Mouse (Mus musculus): Measurements from ENCODE around the gene Nphp4. TPM values are rescaled to one million over a fixed set of nuclear protein-coding genes. Genes with fewer than 3 reads are reported as not detected.

The Nphp4 gene
- total RNA-seq (2021), result 10 to 100 TPM; 18.7 to 19.9 TPM
- long read RNA-seq, experiment 1, full-length matches to known transcripts, result 1 of 18 reads
- long read RNA-seq, experiment 1, partial matches to known transcripts, result 10 of 18 reads
- long read RNA-seq, experiment 1, other reads (novel, unspliced or antisense), result 7 of 18 reads
- long read RNA-seq, experiment 2, full-length matches to known transcripts, result 1 of 14 reads
- long read RNA-seq, experiment 2, partial matches to known transcripts, result 6 of 14 reads
- long read RNA-seq, experiment 2, other reads (novel, unspliced or antisense), result 7 of 14 reads

GRCm38 (mm10) chr4:152476427-152477023, at the start of gene Nphp4:
Nphp4 (plus strand) TSS chr4:152476706.
- intact Hi-C loops (cut with DNase I), result no loop called here

GRCm38 (mm10) chr4:152428259-152428658, 48.2 kb upstream of the Nphp4 start:
- intact Hi-C loops (cut with DNase I), result no loop called here
- no peak for DNase-seq (ENCODE audit: low spot score in 2 of 2)

More at GRCm38 (mm10) chr4:152476427-152477023, at the start of gene Nphp4:
- no peak for DNase-seq (ENCODE audit: low spot score in 2 of 2)

GRCm38 (mm10) chr4:152432308-152432707, 44.2 kb upstream of the Nphp4 start:
- intact Hi-C loops (cut with DNase I), result loop anchor here (5.0 kb wide), 1 partner anchor 265 kb away; no protein-coding TSS in a partner anchor
- peak; percentile 55 to 67 for DNase-seq (ENCODE audit: low spot score in 2 of 2)

- peak; percentile 95 to 96 for DNase-seq (ENCODE audit: low spot score in 2 of 2)
- intact Hi-C loops (cut with DNase I), result loop anchor here (2.0 to 5.0 kb wide), 2 partner anchors 94 to 268 kb away; no protein-coding TSS in a partner anchor
These were observed 41.7 kb upstream of the Nphp4 start for GRCm38 (mm10) chr4:152434836-152435235.

- intact Hi-C loops (cut with DNase I), result loop anchor here (2.0 kb wide), 1 partner anchor 94 kb away; no protein-coding TSS in a partner anchor
- peak; percentile 83 to 87 for DNase-seq (ENCODE audit: low spot score in 2 of 2)
These were observed 41.3 kb upstream of the Nphp4 start for GRCm38 (mm10) chr4:152435255-152435654.

GRCm38 (mm10) chr4:152440882-152441281, 35.6 kb upstream of the Nphp4 start:
- intact Hi-C loops (cut with DNase I), result no loop called here
- DNase-seq (ENCODE audit: low spot score in 2 of 2), result peak in 1 of 2 experiments; percentile 45

GRCm38 (mm10) chr4:152441536-152441935, 35.0 kb upstream of the Nphp4 start:
- DNase-seq (ENCODE audit: low spot score in 2 of 2), result no peak

GRCm38 (mm10) chr4:152446178-152446577, 30.3 kb upstream of the Nphp4 start:
- intact Hi-C loops (cut with DNase I), result no loop called here
- no peak for DNase-seq (ENCODE audit: low spot score in 2 of 2)

More at GRCm38 (mm10) chr4:152441536-152441935, 35.0 kb upstream of the Nphp4 start:
- intact Hi-C loops (cut with DNase I), result no loop called here

- peak in 1 of 2 experiments; percentile 52 for DNase-seq (ENCODE audit: low spot score in 2 of 2)
- intact Hi-C loops (cut with DNase I), result no loop called here
These were observed 28.5 kb upstream of the Nphp4 start for GRCm38 (mm10) chr4:152447731-152448665.

GRCm38 (mm10) chr4:152448666-152449018, 27.9 kb upstream of the Nphp4 start:
- intact Hi-C loops (cut with DNase I), result no loop called here
- no peak for DNase-seq (ENCODE audit: low spot score in 2 of 2)

GRCm38 (mm10) chr4:152451371-152451770, 25.1 kb upstream of the Nphp4 start:
- DNase-seq (ENCODE audit: low spot score in 2 of 2), result no peak
- intact Hi-C loops (cut with DNase I), result no loop called here

- intact Hi-C loops (cut with DNase I), result no loop called here
- DNase-seq (ENCODE audit: low spot score in 2 of 2), result peak; percentile 80 to 94
These were observed 23.4 kb upstream of the Nphp4 start for GRCm38 (mm10) chr4:152453079-152453478.

- intact Hi-C loops (cut with DNase I), result no loop called here
- DNase-seq (ENCODE audit: low spot score in 2 of 2), result no peak
These were observed 22.4 kb upstream of the Nphp4 start for GRCm38 (mm10) chr4:152454153-152454552.

GRCm38 (mm10) chr4:152456609-152457008, 19.9 kb upstream of the Nphp4 start:
- DNase-seq (ENCODE audit: low spot score in 2 of 2), result peak; percentile 79 to 88

GRCm38 (mm10) chr4:152457673-152458072, 18.8 kb upstream of the Nphp4 start:
- no peak for DNase-seq (ENCODE audit: low spot score in 2 of 2)

More at GRCm38 (mm10) chr4:152456609-152457008, 19.9 kb upstream of the Nphp4 start:
- intact Hi-C loops (cut with DNase I), result no loop called here

GRCm38 (mm10) chr4:152462516-152462915, 14.0 kb upstream of the Nphp4 start:
- intact Hi-C loops (cut with DNase I), result no loop called here
- no peak for DNase-seq (ENCODE audit: low spot score in 2 of 2)

More at GRCm38 (mm10) chr4:152457673-152458072, 18.8 kb upstream of the Nphp4 start:
- intact Hi-C loops (cut with DNase I), result no loop called here

GRCm38 (mm10) chr4:152463147-152463546, 13.4 kb upstream of the Nphp4 start:
- no peak for DNase-seq (ENCODE audit: low spot score in 2 of 2)
- intact Hi-C loops (cut with DNase I), result no loop called here

GRCm38 (mm10) chr4:152465116-152465515, 11.4 kb upstream of the Nphp4 start:
- intact Hi-C loops (cut with DNase I), result no loop called here
- DNase-seq (ENCODE audit: low spot score in 2 of 2), result no peak

GRCm38 (mm10) chr4:152466601-152467000, 9.9 kb upstream of the Nphp4 start:
- no peak for DNase-seq (ENCODE audit: low spot score in 2 of 2)
- intact Hi-C loops (cut with DNase I), result no loop called here

GRCm38 (mm10) chr4:152467951-152468350, 8.6 kb upstream of the Nphp4 start:
- DNase-seq (ENCODE audit: low spot score in 2 of 2), result no peak
- intact Hi-C loops (cut with DNase I), result no loop called here
